Mouse (Mus musculus) frontal cortex, postnatal 36 days (tissue): Measurements from ENCODE around the gene U2af1.
A peak's percentile ranks its signal among the peaks of the same experiment; 100 is the strongest.

Experiments used
- DNase-seq, 2 experiments: peaks; one replicate each; pipeline ENCODE4 v3.0.0; 2022; ENCODE audit warnings: low spot score in 2 of 2

The U2af1 gene

DNA sequence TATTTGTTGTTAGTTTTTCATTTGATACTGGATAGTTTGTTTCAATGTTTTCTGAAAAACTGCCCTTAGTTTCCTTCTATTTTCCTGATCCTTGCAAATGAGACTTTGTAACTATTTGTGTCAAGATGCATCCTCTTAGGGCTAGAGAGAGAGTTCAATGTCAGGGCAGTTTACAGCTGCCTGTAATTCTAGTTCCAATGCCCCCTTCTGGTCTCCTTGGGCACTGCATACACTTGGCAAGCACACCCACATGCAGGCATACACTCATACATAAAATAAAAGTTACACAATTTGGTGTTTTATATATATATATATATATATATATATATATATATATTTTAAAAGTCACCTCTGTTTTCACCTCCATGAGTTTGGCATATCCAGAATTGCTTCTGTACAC, 4.2 kb upstream of the U2af1 start:
- no peak for DNase-seq

DNA sequence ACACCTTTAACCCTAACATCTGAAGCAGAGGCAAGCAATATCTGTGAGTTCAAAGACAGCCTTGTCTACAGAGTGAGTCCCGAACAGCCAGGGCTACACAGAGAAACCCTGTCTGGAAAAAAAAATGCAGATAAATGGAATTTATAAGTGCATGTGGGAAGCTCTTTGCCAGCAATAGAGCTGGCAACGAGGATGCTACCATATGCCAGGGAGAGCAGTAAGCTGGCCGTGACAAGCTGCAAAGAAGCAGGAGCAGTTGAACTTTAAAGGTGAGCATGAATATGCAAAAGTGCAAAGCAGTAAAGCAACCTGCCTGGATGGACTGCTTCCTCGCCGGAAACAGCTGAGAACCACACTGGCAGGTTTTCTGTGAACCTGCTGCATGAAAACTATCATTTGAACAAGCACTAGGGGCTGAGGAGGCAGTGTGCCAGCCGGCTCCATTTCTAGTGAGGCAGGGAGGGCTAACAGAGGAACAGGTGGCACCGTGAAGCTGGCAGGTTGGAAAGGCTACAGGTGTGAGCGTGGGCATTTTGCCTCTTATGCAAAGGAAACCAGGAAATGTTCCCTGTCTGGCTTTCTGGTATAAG, 2.1 kb upstream of the U2af1 start:
- peak; percentile 73 to 81 for DNase-seq

DNA sequence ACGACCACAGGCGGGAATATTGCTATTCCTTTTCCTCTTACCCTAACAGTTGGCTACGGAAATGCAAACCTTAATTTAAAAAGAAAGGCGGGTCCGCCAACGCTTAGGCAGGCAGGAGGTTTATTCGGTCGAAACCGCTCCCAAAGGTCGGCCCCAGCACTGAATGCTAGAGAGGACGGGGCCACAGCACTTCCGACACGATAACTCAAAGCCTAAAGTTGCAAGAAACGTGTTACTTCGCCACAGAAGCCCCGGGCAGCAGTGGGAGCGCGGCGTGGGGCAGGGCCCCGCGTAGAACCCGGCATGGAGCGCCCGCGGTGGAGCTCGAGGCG, 590 bp downstream of the U2af1 start:
- no peak for DNase-seq

DNA sequence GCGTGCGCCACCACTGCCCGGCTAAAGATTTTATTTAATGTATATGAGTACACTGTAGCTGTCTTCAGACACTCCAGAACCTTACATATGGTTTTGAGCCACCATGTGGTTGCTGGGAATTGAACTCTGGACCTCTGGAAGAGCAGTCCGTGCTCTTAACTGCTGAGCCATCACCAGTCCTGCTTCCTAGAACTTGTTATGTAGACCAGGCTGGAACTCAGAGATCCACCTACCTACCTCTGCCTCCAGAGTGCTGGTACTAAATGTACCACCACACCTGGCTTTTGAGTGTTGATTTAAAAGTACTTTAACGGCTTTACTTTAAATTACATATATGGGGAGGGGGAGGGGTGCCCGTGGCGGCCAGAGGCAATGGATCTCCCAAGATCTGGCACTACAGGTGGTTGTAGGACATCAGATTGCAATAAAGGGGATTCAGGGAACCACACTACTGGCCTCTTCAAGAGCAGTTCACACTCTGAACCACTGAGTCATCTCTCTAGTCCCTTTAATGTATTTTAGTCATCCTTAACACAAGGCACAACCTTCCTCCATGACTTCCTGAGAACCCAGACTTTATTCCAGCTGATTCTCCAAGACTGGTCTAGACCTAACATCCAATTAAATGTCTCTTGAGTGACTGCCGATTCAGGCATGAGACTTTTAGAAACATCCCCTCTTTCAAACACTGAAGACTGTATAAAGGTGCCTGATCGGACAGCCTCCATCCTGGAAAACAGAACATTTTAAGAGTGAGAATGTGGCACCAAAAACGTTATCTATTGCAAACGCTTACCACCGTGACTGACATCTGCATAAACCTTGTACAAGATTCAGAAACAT, 1.3 kb downstream of the U2af1 start:
- DNase-seq = no peak

DNA sequence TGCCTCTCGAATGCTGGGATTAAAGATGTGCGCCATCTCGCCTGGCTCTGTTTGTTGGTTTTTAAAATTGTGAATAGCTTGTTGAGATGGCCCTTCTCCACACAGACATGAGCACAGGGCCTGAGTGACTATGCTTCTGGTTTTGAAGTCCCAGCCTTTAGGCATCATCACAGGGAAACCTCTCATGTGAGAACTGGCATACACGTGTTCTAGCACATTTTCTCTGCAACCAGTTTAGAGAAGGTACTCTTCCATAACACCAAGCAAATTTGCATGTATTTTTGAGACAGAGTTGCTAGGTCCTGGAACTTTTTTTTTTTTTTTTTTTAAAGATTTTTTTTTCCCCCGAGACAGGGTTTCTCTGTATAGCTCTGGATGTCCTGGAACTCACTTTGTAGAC, 2.0 kb downstream of the U2af1 start:
- DNase-seq = no peak

DNA sequence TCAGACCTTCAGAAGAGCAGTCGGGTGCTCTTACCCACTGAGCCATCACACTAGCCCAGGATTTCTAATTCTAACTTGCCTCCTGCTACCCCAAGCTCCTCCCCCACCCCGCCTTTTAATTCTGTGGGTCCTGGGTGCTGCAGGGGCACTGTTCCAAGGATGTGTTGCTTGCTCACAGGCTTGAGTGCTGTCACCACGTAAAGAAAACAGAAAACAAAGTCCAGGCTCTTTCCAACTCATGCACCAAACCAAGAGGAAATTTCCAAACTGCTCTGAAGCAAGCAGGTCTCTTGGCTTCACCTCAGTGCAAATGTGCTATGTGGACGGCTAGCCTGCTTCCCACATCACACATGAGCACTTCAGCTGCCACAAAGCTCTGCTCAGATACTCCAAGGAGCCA, 3.3 kb downstream of the U2af1 start:
- DNase-seq = no peak

DNA sequence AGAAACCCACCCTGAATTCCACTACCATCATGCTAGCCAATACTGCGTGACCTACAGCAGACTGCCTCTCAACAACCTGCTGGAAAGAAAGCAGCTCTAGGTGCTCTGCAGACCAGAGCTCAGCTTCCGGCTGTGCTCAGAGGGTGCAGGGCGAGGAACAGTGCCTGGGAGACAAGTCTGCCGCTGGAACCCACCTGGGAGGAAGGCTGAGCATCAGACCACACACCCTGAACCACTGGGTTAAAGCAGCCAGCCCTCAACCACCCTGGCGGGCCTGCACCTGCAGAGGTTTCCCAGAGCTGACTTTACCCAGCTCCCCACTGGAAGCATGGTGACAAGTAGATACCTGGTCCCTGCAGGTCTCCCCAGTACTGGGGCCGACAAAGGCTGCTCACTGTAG, 5.4 kb downstream of the U2af1 start:
- no peak for DNase-seq

DNA sequence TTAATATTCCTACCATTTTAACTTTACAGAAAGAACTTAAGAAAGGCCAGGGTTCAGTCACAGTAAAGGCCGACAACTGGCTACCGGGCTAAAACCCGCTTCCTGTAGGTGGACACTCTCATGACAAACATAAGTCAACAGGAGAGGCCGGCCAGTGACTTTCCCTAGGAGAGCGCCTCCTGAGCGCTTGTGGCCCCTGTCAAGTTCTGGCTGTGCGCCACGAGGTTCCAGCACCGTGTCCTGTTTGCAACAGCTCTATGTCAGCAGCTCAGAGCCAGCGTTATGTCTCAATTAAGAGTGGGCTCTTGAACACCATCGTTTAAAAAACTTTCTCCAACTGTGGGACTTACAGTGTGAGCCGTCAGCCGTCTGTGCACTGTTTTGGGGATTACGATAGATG, 6.5 kb downstream of the U2af1 start:
- no peak for DNase-seq

DNA sequence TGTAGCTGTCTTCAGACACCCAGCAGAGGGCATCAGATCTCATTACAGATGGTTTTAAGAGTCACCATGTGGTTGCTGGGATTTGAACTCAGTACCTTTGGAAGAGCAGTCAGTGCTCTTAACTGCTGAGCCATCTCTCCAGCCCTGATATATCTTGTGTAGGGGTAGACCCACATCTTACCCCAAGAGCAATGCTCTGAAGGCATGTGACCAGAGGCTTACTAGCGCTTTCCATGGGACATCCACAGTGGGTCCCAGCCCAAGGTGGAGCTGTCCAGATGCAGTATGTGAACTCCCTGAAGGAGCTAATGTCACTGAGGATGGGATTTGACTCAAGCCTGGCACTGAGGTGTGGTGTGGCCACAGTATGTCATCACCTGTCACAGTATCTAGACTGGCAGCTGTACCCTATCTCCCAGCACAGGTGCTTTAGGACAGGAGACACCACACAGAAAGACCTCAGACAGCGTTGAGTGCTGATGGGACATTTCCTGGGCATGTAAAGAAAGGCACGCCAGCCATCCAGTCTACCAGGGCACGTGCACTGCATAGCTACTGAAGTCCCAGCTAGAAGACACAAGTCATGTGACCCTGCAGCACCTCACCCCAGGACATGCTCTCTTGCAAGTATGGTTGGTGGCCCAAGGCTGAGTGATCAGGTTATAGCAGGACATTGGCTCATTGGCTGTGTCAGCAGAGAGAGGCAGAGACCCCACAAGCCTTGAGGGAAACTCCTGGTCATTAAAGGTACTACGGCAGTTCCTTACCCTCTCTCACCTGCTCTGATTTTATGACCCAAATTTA, 12.3 kb downstream of the U2af1 start:
- no peak for DNase-seq

DNA sequence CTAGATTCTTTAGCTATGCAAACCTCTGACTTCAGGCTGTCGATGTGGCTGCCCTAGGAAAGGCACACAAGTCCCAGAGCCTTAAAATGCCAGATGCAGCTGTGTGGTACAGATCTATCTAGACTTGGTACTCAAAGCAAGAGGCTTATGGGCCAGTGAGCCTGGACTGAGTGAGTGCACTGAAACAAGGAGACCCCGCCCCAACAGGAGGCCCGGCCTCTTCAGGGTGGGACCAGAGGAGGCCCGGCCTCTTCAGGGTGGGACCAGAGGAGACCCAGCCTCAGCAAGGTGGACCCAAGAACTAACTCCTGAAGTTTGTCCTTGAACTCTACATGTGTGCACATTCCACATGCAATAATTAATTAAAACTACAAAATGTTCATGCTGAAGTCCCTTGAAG, 15.8 kb downstream of the U2af1 start:
- no peak for DNase-seq

DNA sequence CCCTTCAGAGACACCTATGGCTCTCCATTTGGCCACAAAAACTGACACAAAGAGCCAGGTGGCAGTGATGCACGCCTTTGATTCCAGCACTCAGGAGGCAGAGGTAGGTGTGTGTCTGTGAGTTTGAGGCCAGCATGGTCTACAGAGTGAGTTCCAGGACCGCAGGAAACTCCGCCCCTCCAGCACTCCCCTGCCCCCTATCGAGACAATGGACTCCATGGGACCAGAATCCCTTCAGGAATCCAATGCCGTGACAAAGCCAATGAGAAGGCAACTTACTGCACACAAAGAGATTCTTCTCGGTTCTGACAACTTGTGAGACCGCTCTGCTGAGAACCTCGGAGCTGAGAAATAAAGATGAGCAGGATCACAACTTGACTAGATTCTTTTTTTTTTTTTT, 16.4 kb downstream of the U2af1 start:
- DNase-seq = no peak

DNA sequence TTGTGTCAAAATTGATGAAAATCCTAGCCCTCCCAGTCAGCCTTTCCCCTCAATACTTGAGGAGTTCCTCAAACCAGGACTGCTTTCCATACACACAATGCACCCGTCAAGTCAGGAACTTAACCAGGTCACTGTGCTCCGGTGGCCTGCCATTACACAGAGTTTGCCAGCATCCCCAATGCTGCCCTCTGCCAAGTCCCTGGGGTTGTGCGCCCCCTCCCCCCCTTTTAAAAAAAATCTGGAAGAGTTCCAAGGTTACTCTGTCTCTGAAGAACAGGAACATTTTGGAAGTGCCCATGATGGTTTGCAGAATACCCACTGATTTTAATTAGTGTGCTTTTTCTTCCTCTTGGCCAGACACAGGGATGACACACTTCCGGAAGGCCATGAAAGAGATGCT, 19.0 kb downstream of the U2af1 start:
- DNase-seq = no peak

DNA sequence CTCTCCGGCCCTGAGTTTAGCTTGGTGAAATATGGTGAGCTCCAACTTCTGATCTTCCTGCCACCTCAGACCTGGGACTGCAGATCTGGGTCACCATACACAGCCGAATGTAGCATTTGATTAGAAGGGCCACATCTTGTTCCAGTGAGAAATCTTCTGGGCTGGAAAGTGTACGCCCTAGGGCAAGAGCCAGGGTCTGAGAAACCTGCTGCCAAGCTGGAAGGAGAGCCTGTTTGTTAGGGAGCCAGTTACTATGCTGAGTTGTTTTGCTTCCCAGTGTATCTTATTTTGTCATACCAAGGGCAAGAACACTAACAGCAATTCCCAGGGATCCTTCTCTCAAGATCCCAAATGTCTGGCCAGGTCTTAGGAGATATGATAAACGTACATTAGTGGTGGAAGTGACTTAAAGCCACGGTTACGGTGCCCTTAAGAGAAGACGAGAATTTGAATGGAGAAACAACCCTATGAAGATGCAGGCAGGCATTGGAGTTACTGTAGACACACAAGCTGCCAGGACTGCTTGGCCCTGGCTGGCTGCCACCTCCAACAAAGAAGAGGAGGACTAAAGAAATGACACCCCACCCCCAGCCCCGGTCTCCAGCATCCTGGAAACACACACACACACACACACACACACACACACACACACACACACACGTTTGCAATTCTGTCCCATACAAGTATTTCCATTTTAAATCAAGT, 20.7 kb downstream of the U2af1 start:
- peak; percentile 50 to 67 for DNase-seq

DNA sequence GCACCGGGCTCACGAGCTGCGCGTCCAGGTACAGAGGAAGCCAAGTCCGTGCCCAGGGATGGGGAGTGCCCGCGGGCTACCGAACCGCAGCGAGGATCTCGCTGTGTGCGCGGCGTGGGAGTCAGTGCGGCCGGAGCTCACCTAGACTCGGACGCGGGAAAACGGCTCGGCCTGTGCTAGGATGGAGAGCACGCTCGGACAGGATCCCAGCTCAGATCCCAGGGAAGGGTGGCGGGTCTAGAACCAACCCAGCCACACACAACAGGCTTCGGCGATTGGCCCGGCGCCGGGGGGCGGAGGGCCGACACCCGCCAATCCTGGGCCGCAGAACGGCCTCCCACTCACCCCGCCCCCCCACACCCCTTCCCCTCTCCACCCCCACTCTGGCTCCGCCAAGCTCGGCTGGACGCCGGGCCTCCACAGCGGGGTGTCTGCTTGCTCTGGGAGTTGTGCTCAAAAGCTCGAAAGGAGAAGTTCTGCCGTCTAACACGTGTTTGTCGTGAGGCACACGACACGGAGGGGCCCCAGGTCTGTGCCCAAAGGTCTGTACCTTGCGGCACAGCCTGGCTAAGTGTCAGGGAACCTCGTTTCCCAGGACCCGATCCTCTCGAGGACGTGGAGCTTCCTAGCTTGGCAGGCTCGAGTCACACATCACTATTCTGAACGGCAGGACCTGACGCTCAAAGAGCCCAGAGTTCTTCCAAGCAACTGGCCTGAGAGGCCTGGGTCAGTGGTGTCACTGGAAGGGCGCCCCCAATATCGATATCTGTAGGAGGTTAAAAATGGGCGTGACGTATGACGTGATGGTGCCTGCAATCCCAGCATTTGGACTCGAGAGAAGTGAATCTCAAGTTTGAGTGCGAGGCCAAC, 21.5 kb downstream of the U2af1 start, which contains the start of gene Cbs:
Gene Cbs (minus strand): TSS at position 297 of the 870 bp plus-strand sequence.
- DNase-seq = peak; percentile 47 to 60

DNA sequence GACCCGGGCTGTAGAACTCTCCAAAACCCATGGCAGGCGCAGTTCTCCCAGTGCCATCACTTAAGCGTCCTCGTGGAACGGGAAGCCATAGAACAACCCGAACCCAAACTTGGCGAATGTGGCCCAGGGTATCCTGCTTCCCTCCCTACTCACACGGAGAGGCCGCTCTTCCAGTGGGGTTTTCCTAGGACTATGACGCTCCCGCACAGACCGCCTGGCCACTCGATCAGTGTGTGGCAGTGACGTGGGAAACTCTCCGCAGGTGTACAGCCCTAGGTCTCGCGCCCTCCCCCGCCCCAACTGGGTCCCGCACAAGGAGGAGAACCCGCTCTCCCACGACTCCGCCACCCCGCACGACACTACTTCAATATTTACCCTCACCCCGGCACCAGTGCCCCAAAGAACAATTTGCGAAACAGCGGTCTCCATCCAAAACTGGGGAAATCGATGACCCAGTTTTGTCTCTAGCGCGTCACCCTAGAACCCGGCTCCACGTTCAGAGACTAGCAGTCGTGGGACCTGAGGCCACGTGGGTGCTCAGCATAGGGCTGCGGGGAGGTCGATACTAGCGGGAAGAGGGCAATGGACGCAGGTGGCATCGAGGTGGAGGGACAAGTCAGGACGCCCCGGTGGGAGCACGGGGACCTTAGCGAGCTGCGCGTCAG, 22.3 kb downstream of the U2af1 start:
- DNase-seq = no peak

DNA sequence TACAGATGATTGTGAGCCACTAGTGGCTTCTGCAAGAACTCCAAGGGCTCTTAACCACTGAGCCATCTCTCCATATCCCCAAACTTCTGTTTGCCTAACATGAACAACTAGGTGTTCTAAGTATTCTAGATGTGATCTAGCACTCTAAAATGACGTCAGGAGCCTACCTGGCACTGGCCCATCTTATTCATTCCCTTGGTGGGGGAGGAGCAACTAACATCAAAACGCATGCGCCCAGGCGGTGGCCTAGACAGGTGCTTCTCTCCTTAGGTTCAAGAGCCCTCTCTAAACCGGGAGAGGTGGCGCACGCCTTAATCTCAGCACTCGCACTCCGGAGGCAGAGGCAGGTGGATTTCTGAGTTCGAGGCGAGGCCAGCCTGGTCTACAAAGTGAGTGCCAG, 22.9 kb downstream of the U2af1 start:
- DNase-seq = no peak

DNA sequence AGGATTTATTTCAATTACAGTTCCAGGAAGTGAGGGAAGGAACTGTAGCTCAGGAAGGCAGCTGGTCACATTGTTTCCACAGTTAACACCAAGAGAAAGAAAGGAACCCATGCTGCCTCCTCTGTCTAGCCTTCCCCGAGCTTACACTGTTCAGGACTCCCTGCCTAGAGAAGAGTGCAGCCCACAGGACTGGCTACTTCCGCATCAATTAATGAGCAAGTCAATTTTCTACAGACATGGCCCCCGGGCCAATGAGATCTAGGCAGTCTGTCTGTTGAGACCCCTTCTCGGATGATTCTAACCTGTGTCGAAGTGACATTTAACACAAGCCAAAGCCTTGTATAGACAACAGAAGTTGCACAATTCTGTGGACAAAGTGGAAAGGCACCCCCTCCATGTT, 23.8 kb downstream of the U2af1 start:
- no peak for DNase-seq

DNA sequence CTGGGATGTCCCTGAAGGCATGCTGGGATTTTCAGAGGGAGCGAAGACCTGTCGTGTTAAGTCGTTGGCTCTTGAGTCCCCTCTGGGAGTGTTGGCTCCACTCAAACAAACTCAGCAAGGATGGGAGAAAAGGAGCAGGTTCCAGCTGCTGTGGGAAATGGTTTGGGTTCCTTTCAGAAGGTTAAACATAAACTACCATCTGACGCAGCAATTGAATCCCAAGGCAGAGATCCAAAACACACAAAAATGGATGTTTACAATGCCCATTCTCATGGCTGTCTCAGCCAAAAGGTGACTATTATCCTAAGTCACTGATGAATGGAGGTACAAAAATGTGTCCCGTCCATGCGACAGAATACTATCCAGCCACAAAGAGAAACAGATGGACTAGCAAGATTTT, 25.7 kb downstream of the U2af1 start:
- DNase-seq = no peak

DNA sequence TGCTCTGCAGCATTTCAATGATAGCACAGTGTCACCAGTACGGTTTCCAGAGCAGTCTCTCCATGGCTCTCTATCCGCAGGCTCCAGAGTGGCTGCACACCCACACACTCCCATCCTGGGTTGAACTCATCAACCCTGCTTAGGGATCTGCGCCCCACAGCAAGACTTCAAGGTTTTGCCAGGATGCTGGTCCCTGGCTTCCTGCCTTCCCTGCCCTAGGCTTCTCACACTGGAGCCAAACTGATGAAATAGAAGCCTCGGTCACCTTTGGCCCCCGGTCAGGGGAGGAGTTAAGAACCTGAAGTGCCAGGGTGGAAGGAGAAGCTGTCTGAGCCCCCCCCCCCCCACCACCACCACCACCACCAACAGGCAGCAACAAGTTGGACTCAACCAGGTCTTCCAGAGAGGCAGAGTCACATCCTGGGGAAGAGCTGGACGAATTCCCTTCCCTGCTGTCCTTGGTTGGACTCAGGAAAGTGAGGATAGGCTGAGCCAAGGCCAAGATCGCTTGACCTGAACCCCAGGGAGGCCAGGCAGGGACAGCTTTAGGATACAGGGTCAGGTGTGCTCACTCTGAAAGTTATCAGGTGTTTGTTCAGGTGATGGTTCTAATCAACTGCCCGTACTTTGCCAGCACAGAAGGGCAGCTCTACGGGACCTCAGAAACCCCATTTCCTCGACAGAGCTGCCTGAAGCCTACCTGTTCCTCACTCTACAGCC, 27.5 kb downstream of the U2af1 start:
- no peak for DNase-seq

DNA sequence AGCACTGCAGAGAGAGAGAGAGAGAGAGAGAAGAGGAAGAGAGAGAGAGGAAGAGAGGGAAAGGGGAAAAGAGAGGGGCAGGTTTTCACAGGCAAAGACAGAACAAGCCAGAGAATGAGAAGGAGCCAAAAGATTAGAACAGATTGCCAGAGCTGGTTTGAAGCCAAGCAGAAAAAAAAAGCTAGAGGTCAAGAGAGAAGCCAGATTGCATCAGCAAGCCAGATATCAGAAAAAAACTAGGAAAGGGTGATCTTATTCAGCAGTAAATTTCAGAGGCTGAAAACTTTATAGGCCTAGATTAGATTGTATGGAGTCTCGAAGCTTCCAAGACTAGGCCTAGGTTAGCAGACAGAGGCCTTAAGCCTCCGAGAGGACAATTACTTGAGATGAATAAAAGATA, 30.7 kb downstream of the U2af1 start:
- no peak for DNase-seq
